Mouse (Mus musculus) limb, embryonic 14.5 days (tissue): ENCODE measurements at regions not wholly inside any gene's neighbourhood (a gene's known extent, or its start where the extent isn't known, plus 50 kb on each side); places are given as distances from the start of the nearest gene placed in this dataset.

Experiments used
- ATAC-seq: fragments of 200-750 bp; cut with Nextera tagmentation; 2 replicates; pipeline ENCODE4 v1.8.0; 2017; ENCODE audit warnings: low read depth, moderate number of reproducible peaks, moderate TSS enrichment; ENCODE audit not compliant: low FRiP score
- DNase-seq: peaks from one replicate; pipeline ENCODE4 v3.0.0-alpha.2; 2015; ENCODE audit warnings: low spot score
- H3K27ac ChIP-seq: fragments of 300-500 bp; sonication (generic); replicated peaks from 2 replicates; pipeline ENCODE4 v1.5.1; 2014; ENCODE audit warnings: low read depth, mild to moderate bottlenecking, low read length, moderate library complexity, mixed read lengths
- H3K27me3 ChIP-seq: fragments of 300-500 bp; sonication (generic); 2 replicates; pipeline ENCODE4 v1.6.1; 2014; ENCODE audit warnings: low read length, mixed read lengths; ENCODE audit not compliant: control insufficient read depth, insufficient read depth
- H3K36me3 ChIP-seq: fragments of 300-500 bp; sonication (generic); 2 replicates; pipeline ENCODE4 v1.6.1; 2014; ENCODE audit warnings: mild to moderate bottlenecking, low read length, moderate library complexity, mixed read lengths; ENCODE audit not compliant: control insufficient read depth, insufficient read depth
- H3K4me1 ChIP-seq: fragments of 300-500 bp; sonication (generic); 2 replicates; pipeline ENCODE4 v1.6.1; 2014; ENCODE audit warnings: antibody characterized with exemption, low read length, mixed read lengths; ENCODE audit not compliant: control insufficient read depth, insufficient read depth
- H3K4me2 ChIP-seq: fragments of 300-500 bp; sonication (generic); replicated peaks from 2 replicates; pipeline ENCODE4 v1.6.1; 2014; ENCODE audit warnings: low read depth, mild to moderate bottlenecking, low read length, moderate library complexity; ENCODE audit not compliant: severe bottlenecking
- H3K4me3 ChIP-seq: fragments of 300-500 bp; sonication (generic); replicated peaks from 2 replicates; pipeline ENCODE4 v1.5.1; 2014; ENCODE audit warnings: low read length
- H3K9ac ChIP-seq: fragments of 300-500 bp; sonication (generic); 2 replicates; pipeline ENCODE4 v1.6.1; 2014; ENCODE audit warnings: mild to moderate bottlenecking, low read depth, low read length, moderate library complexity; ENCODE audit not compliant: severe bottlenecking
- H3K9me3 ChIP-seq: fragments of 300-500 bp; sonication (generic); 2 replicates; pipeline ENCODE4 v1.6.1; 2016; ENCODE audit warnings: low read length; ENCODE audit not compliant: control insufficient read depth
- POLR2A ChIP-seq: fragments of 200-500 bp; IDR thresholded peaks from 2 replicates; pipeline ENCODE4 v1.8.0; 2012; ENCODE audit warnings: inconsistent platforms, mild to moderate bottlenecking, moderate library complexity, borderline replicate concordance; ENCODE audit not compliant: insufficient read depth, insufficient read length; ENCODE audit errors: extremely low read depth
- WGBS: fragments of 180-500 bp; shearing (Covaris S2); extraction: QIAGEN DNeasy Blood & Tissue Kit; methylation state at CpG from one replicate; pipeline ENCODE4 v1.1.7; 2014; 5-methylcytosine and 5-hydroxymethylcytosine counted together

- Histone ChIP-seq H3K9ac (no peak overlapping the region), H3K9me3 (no peaks in the 10 kb centered on the region), H3K36me3 (no peaks in the 10 kb centered on the region), H3K4me2 (no peak overlapping the region), H3K4me3 (no peak overlapping the region), H3K27me3 (no peaks in the 10 kb centered on the region), H3K4me1 (no peaks in the 10 kb centered on the region), H3K27ac (no peak overlapping the region)
- DNase-seq (no peak), ATAC-seq (no peak)
- 69% methylated on average over 4 of the region's 4 CpGs for WGBS
- TF ChIP-seq POLR2A, result no peak
These were observed 787.2 kb upstream of the Tmprss15 start for GRCm38 (mm10) chr16:79878063-79878462.

- H3K27ac ChIP-seq, result no peak overlapping the region
- H3K27me3 ChIP-seq, result no peaks in the 10 kb centered on the region
- H3K36me3 ChIP-seq, result no peaks in the 10 kb centered on the region
- ATAC-seq, result no peak
- no peaks in the 10 kb centered on the region for H3K9me3 ChIP-seq
- H3K4me2 ChIP-seq, result no peak overlapping the region
- DNase-seq, result no peak
- H3K9ac ChIP-seq, result no peak overlapping the region
- TF ChIP-seq POLR2A, result no peak
- 68% methylated on average over 1 of the region's 1 CpGs for WGBS
- H3K4me1 ChIP-seq, result no peaks in the 10 kb centered on the region
- H3K4me3 ChIP-seq, result no peak overlapping the region
These were observed 785.9 kb upstream of the Tmprss15 start for GRCm38 (mm10) chr16:79876827-79877226.

- DNase-seq, result no peak
- Histone ChIP-seq H3K36me3 (no peaks in the 10 kb centered on the region), H3K27ac (no peak overlapping the region), H3K4me2 (no peak overlapping the region), H3K9ac (no peak overlapping the region), H3K27me3 (no peaks in the 10 kb centered on the region), H3K4me1 (no peaks in the 10 kb centered on the region), H3K4me3 (no peak overlapping the region), H3K9me3 (no peaks in the 10 kb centered on the region)
- no peak for ATAC-seq
- 61% methylated on average over 8 of the region's 8 CpGs for WGBS
- no peak for TF ChIP-seq POLR2A
These were observed 779.8 kb upstream of the Tmprss15 start for GRCm38 (mm10) chr16:79870578-79871270.

- 53% methylated on average over 1 of the region's 1 CpGs for WGBS
- Histone ChIP-seq H3K27ac (no peak overlapping the region), H3K4me3 (no peak overlapping the region), H3K36me3 (no peaks in the 10 kb centered on the region), H3K27me3 (no peaks in the 10 kb centered on the region), H3K4me2 (no peak overlapping the region), H3K9me3 (no peaks in the 10 kb centered on the region), H3K4me1 (no peaks in the 10 kb centered on the region), H3K9ac (no peak overlapping the region)
- ATAC-seq (no peak), DNase-seq (no peak)
- TF ChIP-seq POLR2A, result no peak
These were observed 768.6 kb upstream of the Tmprss15 start for GRCm38 (mm10) chr16:79859540-79859939.

- H3K4me3 ChIP-seq, result no peak overlapping the region
These were observed 758.3 kb upstream of the Tmprss15 start for GRCm38 (mm10) chr16:79849152-79849551.

More at GRCm38 (mm10) chr16:79849152-79849551, 758.3 kb upstream of the Tmprss15 start:
- no peaks in the 10 kb centered on the region for H3K27me3 ChIP-seq
- no peak overlapping the region for H3K27ac ChIP-seq
- H3K9me3 ChIP-seq, result no peaks in the 10 kb centered on the region
- H3K4me1 ChIP-seq, result no peaks in the 10 kb centered on the region
- H3K9ac ChIP-seq, result no peak overlapping the region
- TF ChIP-seq POLR2A, result no peak
- no peaks in the 10 kb centered on the region for H3K36me3 ChIP-seq
- 41% methylated on average over 7 of the region's 7 CpGs for WGBS
- H3K4me2 ChIP-seq, result no peak overlapping the region
- DNase-seq (no peak), ATAC-seq (no peak)
